Mouse (Mus musculus): ENCODE measurements around the gene H2-T22. TPM values are rescaled to one million over a fixed set of nuclear protein-coding genes. Genes with fewer than 3 reads are reported as not detected.
"Not testable (repeated sequence)": the region's sequence is repeated elsewhere in the genome, so short reads cannot be mapped to it uniquely, and the experiment has no call there.

Gene H2-T22
- polyA plus RNA-seq (2012; rRNA removed) = 1.6 and 2.1 TPM in 2 replicates

DNA sequence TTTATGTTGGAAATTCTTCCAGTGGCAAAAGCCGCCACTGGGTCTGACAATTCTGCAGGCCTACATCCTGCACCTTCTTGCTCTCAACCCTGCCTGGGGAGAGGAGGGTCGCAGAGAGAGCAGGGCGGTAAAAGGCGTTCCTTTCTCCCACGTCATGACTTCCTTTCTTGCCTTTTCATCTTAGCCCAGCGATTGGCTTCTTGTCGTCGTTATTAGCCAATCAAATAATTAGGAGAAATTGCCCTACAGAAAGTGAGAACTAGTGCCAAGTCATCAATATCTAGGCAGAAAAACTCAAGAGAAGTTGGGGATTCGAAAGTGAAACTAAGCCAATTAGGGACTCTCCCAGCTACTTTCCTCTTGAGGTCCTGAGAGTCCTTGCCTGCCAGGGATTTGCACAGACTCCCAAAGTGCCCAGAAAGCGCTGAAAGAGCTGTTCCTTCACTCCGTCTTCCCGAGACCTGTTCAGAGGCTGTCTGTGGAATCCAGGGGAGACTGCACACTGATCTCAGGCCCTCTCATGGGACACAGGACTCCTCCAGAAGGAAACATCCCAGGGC lies at the start of gene H2-T22, which contains the start of gene Gm6034:
Gene H2-T22, minus strand, starts transcription at position 138 of the 560 bp plus-strand sequence.
Gene Gm6034, plus strand, starts transcription at position 352 of the 560 bp plus-strand sequence.
- peak within 1 kb of the TSS; percentile 34 for H3K4me3 ChIP-seq (ENCODE audit: control insufficient read depth, low read depth, low read length)
- H3K4me1 ChIP-seq (ENCODE audit: control insufficient read depth, insufficient read depth, low read length); H3K36me3 ChIP-seq (ENCODE audit: control insufficient read depth, insufficient read depth, low read length); H3K27me3 ChIP-seq (ENCODE audit: control insufficient read depth, insufficient read depth, low read length): not testable (repeated sequence)
- 0 out of 2 replicates have a peak, but pooled peaks have one; percentile 32 for TF ChIP-seq POLR2A (IDR thresholded peaks at IDR 0.05; ENCODE audit: control insufficient read depth, low read depth, low read length)
- peak within 1 kb of the TSS; percentile 64; the same call in 1 of the 2 replicates for H3K27ac ChIP-seq (ENCODE audit: control insufficient read depth, insufficient read depth, low read depth, low read length)

DNA sequence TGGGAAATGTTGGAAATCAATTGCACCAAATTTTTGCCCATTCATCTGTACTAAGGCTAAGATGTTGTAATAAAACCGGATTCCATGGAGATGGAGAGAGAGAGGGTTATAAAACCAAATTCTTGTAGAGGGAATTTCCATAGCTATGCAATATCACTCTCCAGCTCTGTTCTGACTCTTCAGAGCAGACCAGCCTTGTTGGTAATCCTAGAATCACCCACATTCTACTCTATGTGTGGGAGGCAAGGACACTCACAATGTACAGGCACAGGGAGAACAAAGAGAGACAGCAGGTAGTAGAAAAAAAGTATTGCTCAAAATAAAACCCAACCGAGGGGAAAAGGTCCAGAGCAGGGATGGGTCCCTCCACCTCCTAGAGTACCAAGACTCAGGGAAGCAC lies 49.4 kb upstream of the H2-T22 start:
- not testable (repeated sequence) for H3K4me3 ChIP-seq (ENCODE audit: control insufficient read depth, low read depth, low read length); H3K27ac ChIP-seq (ENCODE audit: control insufficient read depth, insufficient read depth, low read depth, low read length); H3K4me1 ChIP-seq (ENCODE audit: control insufficient read depth, insufficient read depth, low read length); H3K27me3 ChIP-seq (ENCODE audit: control insufficient read depth, insufficient read depth, low read length); H3K36me3 ChIP-seq (ENCODE audit: control insufficient read depth, insufficient read depth, low read length)

DNA sequence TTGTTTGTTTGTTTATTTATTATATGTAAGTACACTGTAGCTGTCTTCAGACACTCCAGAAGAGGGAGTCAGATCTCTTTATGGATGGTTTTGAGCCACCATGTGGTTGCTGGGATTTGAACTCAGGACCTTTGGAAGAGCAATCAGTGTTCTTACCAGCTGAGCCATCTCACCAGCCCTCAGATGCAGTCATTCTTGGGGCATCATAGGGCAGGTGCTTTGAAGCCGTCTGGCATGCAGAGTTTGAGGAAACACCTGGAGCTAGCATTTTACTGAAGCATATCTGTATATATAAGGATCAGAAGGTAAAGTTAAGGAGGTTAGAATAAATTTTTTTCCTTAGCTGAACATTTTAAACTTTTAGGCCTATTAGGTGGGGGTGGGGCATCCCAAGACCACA lies 43.4 kb upstream of the H2-T22 start:
- H3K27me3 ChIP-seq (ENCODE audit: control insufficient read depth, insufficient read depth, low read length); H3K36me3 ChIP-seq (ENCODE audit: control insufficient read depth, insufficient read depth, low read length); H3K27ac ChIP-seq (ENCODE audit: control insufficient read depth, insufficient read depth, low read depth, low read length); H3K4me3 ChIP-seq (ENCODE audit: control insufficient read depth, low read depth, low read length): not testable (repeated sequence)
- peaks cover 12% of the 10 kb centered on the region for H3K4me1 ChIP-seq (ENCODE audit: control insufficient read depth, insufficient read depth, low read length)

DNA sequence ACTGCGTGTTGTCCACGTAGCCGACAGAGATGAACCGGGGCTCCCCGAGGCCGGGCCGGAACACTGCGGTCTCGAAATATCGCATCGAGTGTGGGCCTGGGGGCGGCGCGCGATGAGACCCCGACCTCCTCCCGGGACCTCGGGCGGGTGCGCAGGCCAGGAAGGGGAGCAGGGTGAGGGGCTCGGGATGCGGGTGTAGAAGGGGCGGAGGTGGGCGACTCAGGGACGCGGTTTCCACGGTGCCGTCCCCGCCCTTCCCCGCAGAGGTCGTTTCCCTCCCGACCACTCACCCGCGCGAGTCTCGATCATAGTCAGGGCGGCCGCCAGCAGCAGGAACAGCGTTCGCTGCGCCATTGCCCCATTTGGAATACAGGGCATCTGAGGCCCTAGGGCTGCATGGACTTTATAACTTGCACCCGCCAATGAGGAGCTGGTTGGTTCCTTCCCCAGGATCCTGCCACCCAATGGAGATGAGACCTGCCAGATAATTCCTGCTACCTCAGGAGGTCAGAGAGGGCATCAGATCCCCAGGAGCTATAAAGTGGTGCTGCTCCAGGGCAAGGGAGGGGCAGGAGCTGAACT lies 41.4 kb upstream of the H2-T22 start:
- Histone ChIP-seq H3K4me1 (ENCODE audit: control insufficient read depth, insufficient read depth, low read length) (peaks cover 12% of the 10 kb centered on the region), H3K36me3 (ENCODE audit: control insufficient read depth, insufficient read depth, low read length) (no peaks in the 10 kb centered on the region), H3K4me3 (ENCODE audit: control insufficient read depth, low read depth, low read length) (peak overlapping the region; percentile 82), H3K27ac (ENCODE audit: control insufficient read depth, insufficient read depth, low read depth, low read length) (no peak overlapping the region), H3K27me3 (ENCODE audit: control insufficient read depth, insufficient read depth, low read length) (peaks cover 2% of the 10 kb centered on the region)
- TF ChIP-seq POLR2A (IDR thresholded peaks at IDR 0.05; ENCODE audit: control insufficient read depth, low read depth, low read length) (no peak), CTCF (IDR thresholded peaks at IDR 0.05; ENCODE audit: control insufficient read depth, insufficient read depth, insufficient replicate concordance, low read depth, low read length) (no peak)

DNA sequence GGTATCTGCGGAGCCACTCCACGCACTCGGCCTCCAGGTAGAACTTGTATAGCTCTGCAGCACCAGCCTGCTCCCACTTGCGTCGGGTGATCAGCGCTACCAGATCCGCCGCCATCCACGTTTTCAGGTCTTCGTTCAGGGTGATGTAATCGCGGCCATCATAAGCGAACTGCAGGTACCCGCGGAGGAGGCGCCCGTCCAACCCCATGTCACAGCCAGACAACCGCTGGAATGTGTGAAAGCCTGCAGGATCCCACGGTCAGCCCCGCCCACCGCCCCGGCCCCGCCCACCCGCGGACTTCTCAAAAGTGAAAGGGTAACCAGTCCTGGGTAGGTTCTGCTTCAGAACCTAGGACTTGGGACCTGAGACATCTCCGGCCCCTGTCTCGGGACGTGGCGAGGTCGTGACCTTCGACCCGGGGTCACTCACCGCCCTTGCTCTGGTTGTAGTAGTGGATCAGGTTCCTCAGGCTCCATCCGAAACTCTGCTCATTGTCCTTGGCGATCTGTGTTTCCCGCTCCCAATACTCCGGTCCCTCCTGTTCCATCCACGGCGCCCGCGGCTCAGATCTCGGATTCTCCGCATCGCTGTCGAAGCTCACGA lies 40.8 kb upstream of the H2-T22 start:
- peaks cover 2% of the 10 kb centered on the region for H3K27me3 ChIP-seq (ENCODE audit: control insufficient read depth, insufficient read depth, low read length)
- no peak overlapping the region for H3K27ac ChIP-seq (ENCODE audit: control insufficient read depth, insufficient read depth, low read depth, low read length)

DNA sequence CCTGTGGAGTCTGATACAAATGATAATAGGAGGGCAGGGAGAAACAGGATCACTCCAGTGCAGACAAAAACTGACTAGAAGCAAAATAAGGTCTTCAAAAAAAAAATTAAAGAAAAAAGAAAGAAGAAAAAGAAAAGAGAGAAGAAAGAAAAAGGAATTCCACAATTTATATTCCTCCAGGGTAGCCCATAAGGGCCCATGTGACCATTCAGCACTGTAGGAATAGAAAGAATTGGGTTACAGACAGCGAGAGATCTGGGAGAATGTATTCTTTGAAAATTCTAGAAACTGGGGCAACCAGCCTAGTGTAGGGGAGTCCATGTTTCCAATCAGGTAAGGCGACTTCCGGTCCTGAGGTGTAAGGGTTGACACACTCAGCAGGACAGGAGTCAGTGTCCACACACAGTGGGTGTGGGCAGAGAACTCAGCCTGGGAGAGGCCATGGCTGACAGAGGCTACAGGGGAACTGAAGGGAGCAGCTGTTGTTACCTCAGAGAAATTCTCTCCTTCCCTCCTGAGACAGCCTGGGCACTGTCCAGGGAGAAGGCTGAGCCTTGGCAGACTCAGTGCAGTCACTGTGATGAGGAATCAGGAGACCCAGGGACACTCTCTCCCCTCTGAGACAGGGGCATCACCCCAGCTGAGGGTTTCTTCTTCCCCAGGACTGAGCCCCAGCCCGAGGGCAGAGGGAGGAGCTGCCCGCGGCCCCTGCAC lies 40.1 kb upstream of the H2-T22 start:
- peaks cover 12% of the 10 kb centered on the region for H3K4me1 ChIP-seq (ENCODE audit: control insufficient read depth, insufficient read depth, low read length)
- H3K27ac ChIP-seq (ENCODE audit: control insufficient read depth, insufficient read depth, low read depth, low read length); H3K27me3 ChIP-seq (ENCODE audit: control insufficient read depth, insufficient read depth, low read length); H3K36me3 ChIP-seq (ENCODE audit: control insufficient read depth, insufficient read depth, low read length); H3K4me3 ChIP-seq (ENCODE audit: control insufficient read depth, low read depth, low read length): not testable (repeated sequence)

More for the DNA sequence above, 40.8 kb upstream of the H2-T22 start:
- Histone ChIP-seq H3K36me3 (ENCODE audit: control insufficient read depth, insufficient read depth, low read length) (no peaks in the 10 kb centered on the region), H3K4me3 (ENCODE audit: control insufficient read depth, low read depth, low read length) (peak overlapping the region; percentile 82), H3K4me1 (ENCODE audit: control insufficient read depth, insufficient read depth, low read length) (peaks cover 12% of the 10 kb centered on the region)
- no peak for TF ChIP-seq CTCF (IDR thresholded peaks at IDR 0.05; ENCODE audit: control insufficient read depth, insufficient read depth, insufficient replicate concordance, low read depth, low read length)
- TF ChIP-seq POLR2A (IDR thresholded peaks at IDR 0.05; ENCODE audit: control insufficient read depth, low read depth, low read length) = no peak

DNA sequence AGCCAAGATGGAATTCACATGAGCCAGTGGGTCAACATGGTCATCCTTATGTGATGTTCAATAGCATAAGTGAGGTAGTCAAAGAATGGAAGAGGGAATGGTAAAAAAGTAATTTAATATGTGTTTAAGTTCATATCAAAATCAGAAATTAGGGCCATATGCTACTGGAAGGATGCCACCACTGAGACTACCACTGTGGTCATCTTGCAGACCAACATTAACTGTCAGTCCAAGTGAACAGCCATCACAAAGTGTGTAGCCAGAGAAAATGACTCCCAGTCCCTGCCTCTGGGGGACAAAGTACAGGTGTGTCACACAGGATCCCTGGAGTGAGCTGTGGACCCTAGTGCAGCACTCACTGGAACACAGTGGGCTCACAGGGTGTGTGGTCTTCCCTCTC lies 39.4 kb upstream of the H2-T22 start:
- not testable (repeated sequence) for H3K36me3 ChIP-seq (ENCODE audit: control insufficient read depth, insufficient read depth, low read length); H3K27ac ChIP-seq (ENCODE audit: control insufficient read depth, insufficient read depth, low read depth, low read length); H3K4me3 ChIP-seq (ENCODE audit: control insufficient read depth, low read depth, low read length); H3K27me3 ChIP-seq (ENCODE audit: control insufficient read depth, insufficient read depth, low read length)
- peaks cover 12% of the 10 kb centered on the region for H3K4me1 ChIP-seq (ENCODE audit: control insufficient read depth, insufficient read depth, low read length)

DNA sequence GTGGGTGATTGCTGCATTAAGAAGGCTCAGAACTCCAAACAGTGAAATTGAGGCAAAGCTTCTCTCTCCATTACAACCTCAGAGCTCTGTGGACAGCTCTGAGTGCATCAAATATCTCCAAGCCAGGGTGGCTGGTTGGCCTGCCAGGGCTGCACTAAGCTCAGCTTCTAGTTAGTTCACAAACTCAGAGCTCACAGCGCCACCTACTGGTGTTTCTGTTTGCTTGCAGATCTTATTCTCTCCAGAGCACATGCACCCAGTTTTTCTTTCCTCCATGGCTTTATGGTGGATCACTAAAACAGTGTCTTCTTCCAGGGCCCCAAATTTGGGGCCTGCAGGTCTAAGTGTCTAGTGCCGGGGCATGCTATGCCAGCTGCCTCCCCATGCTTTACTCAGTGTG lies 18.3 kb upstream of the H2-T22 start:
- TF ChIP-seq CTCF (IDR thresholded peaks at IDR 0.05; ENCODE audit: control insufficient read depth, insufficient read depth, insufficient replicate concordance, low read depth, low read length) (peak; percentile 43; the same call in 1 of the 2 replicates), POLR2A (IDR thresholded peaks at IDR 0.05; ENCODE audit: control insufficient read depth, low read depth, low read length) (no peak)
- Histone ChIP-seq H3K4me3 (ENCODE audit: control insufficient read depth, low read depth, low read length) (no peak overlapping the region), H3K27ac (ENCODE audit: control insufficient read depth, insufficient read depth, low read depth, low read length) (no peak overlapping the region), H3K4me1 (ENCODE audit: control insufficient read depth, insufficient read depth, low read length) (no peaks in the 10 kb centered on the region), H3K36me3 (ENCODE audit: control insufficient read depth, insufficient read depth, low read length) (no peaks in the 10 kb centered on the region), H3K27me3 (ENCODE audit: control insufficient read depth, insufficient read depth, low read length) (no peaks in the 10 kb centered on the region)

DNA sequence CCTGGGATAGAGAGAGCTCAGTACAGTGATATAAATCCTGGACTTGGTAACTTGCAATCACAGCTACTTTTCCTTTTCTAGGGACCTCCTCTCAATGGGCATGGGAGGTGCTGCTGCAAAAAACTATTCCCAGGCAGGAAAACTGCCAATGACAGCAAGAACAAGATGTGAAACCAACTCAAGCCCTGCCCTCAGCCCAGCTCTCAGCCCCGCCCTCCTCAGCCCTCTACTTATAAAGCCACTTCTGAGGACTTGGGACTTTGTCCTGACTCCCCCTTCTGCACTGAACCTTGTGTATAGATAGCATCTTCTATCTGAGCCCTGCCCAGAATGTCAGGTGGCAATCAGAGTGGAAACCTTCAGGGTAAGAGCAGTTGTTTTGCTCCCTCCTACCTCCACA lies 15.8 kb upstream of the H2-T22 start, which contains the start of gene Gm11127:
Gene Gm11127, minus strand, starts transcription at position 10 of the 400 bp plus-strand sequence.
- H3K27ac ChIP-seq (ENCODE audit: control insufficient read depth, insufficient read depth, low read depth, low read length); H3K27me3 ChIP-seq (ENCODE audit: control insufficient read depth, insufficient read depth, low read length); H3K36me3 ChIP-seq (ENCODE audit: control insufficient read depth, insufficient read depth, low read length); H3K4me1 ChIP-seq (ENCODE audit: control insufficient read depth, insufficient read depth, low read length); H3K4me3 ChIP-seq (ENCODE audit: control insufficient read depth, low read depth, low read length): not testable (repeated sequence)

DNA sequence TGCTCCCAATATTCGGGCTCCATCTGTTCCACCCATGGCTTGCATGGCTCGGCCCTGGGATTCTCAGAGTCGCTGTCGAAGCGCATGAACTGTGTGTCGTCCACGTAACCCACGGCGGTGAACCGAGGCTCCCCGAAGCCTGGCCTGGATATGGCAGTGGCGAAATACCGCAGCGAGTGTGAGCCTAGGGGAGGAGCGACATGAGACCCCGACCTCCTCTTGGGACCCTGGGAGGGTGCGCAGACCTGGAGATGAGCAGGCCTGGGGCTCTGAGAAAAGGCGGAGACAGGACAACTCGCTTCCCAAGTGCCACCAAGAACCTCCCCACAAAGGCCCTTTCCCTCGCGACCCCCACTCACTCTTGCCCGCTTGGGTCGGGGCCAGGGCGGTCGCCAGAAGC lies 15.4 kb upstream of the H2-T22 start:
- H3K36me3 ChIP-seq (ENCODE audit: control insufficient read depth, insufficient read depth, low read length); H3K27ac ChIP-seq (ENCODE audit: control insufficient read depth, insufficient read depth, low read depth, low read length); H3K27me3 ChIP-seq (ENCODE audit: control insufficient read depth, insufficient read depth, low read length); H3K4me1 ChIP-seq (ENCODE audit: control insufficient read depth, insufficient read depth, low read length); H3K4me3 ChIP-seq (ENCODE audit: control insufficient read depth, low read depth, low read length): not testable (repeated sequence)
